Mouse (Mus musculus): ENCODE results near the gene Prkca.

Gene Prkca

DNA sequence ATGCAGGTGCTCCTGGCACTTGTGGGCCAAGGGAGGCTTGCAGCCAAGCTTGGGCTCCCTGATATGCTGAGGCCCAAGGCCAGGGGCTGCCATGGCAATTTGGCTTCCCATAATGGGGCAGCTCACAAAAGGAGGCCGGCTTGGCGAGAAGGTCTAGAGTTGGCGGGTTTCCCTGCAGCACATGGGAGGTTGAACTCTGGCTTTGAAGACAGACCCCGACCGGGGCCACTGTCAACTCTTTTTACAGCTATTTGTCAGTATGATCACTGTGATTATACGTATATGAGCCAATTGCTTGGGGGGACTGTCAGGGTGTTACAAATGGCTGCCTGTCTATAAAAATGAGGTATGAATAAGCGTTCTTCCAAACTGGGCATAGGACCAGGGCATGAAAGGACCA lies 378.3 kb downstream of the Prkca start:
- intact Hi-C loops (cut with DNase I): no loop called here

DNA sequence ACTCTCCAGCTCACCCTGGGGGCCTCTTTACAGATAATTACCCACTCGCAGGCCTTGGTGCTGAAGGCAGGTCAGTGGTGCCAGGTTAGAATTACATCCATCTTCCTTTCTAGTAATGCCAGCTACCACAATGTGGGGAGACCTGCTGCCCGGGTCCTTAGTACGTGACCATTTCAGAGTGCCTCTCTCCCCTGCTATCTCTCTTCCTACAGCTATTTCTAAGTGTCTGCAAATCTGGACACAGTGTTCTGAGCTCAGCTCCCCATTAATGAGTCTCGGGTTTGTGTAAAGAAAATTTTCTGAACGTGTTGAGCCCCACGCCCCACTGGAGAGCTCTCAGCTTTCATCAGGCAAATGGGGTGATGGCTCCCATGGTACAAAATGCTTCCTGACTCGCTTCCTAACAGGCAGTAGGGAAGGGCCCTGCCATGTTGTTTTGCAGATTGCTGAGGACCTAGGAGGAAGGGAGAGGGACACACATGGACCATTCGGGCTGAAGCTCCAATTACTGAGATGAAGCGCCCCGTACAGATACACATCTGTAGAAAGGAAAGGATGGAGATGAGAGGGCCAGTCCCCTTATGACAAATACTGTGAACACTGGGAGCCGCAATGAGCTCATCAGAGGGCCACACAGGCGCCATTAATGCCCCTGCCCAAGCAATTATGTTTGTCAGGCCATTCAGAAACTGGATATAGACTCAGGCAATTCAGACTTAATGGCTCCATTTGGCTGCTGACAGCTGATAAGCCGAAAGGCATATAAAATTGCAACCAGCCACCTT lies 386.0 kb downstream of the Prkca start:
- intact Hi-C loops (cut with DNase I): no loop called here

DNA sequence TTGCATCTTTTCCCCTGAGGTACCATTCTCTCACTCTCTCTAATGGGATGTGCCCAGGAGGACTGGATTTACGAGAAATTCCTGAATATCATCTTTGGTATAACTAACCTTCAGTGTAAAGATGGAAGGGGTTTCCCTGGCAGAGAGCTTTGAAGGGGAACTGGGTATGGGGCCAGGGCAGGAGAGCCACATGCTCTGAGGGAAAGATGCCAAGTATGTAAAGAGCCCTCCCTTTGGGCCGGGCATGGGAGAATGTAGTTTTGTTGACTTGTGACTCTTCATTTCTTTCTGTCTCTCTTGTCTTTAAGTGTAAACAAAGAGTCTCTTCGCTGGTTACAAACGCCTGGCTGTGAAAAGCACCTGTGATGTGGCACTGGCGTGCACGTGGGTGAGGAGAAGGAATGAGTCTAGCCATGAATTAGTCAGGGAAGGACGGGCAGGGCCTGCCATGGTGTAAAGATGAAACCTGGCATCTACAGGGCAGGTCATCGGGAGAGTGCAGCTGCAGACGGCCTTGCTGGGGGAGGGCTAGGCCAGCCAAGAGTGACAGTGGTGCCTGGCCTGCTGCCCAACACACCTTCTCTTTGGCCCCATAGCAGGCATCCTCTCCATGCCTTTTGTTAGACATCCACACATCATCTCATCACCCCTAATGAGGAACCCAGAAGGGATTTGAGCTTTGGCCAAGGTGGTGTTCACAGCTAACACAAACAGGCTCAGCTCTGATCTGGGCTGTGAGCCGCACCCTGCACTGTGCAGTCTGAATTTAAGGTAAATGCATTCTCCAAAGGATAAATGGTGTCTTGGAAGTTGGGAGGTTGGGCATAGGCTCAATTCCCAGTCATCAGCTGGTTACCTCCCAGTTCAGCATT lies 388.3 kb downstream of the Prkca start:
- intact Hi-C loops (cut with DNase I): no loop called here

DNA sequence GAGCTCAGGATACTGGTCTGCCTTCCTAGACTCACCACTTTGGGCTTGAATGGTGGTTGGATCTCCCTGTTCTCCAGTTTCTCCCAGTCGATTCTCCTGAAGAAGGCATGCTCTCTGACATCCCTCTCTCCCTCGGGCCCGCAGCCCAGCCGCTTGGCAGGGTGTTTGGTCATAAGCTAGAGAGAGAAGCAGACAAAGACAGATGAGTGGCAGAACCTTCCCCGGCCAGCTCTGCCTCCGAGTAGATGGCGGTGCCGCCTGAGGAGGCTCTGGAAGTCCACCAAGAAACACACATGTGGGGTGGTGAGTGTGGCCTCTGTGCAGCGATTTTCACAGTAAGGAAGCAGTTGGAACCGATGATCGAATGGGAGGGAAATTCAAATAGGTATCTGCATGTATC lies 392.3 kb downstream of the Prkca start:
- intact Hi-C loops (cut with DNase I): no loop called here

DNA sequence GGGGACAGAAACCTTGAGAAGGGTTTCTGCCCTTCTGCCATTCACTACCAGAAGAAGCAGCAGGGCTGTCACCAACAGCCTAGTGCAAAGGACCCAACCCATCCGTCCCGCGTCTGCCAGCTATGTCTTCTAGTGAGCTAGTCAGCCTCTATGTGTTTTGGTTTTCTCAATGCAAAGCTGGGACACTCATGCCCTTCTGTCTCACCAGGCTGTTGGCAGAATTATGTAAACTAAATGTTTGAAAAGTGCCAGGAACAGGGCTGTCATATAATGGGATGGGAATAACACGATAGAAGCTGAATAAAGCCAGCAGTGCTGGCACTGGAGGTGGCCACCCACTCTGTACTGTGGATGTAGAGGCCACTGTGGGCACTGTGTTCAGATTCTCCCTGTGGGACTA lies 393.1 kb downstream of the Prkca start:
- intact Hi-C loops (cut with DNase I): no loop called here

DNA sequence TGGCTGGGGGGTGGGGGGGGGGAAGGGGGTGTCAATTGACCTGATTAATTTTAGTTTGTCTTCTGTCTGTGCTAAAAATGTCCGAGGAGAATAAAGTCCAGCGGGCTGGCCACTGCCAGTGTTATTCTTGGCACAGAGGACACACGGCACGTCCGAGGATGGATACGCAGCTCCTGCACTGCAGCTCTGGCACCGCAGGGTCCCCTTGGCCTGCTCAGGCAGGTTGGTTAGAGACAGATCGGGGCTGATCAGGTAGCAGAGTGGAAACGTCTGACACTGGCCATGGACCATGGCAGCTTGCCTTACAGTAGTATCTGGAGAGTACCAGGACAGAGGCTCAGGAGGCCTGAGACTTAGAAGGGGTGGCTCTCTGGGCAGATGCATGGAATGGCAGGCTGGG lies 393.5 kb downstream of the Prkca start:
- intact Hi-C loops (cut with DNase I): no loop called here

DNA sequence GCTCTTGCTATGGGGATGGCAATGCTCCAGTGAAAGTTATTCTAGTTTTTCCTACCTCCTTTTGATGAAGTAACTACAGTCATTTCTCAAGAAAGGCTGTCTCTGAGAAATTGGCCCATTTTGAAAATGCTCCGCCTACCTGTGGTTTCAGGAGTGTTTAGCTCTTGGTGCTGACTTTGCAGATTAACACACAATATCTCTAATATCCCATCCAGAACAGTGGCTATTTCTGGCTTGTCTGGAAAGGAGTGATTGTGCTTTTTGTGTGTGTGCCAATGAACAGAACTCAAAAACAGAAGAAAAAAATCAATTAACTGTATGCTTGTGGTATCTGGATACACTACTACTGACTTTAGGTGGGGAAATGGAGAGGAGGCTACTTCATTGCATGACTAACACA lies 395.8 kb downstream of the Prkca start:
- intact Hi-C loops (cut with DNase I): no loop called here

DNA sequence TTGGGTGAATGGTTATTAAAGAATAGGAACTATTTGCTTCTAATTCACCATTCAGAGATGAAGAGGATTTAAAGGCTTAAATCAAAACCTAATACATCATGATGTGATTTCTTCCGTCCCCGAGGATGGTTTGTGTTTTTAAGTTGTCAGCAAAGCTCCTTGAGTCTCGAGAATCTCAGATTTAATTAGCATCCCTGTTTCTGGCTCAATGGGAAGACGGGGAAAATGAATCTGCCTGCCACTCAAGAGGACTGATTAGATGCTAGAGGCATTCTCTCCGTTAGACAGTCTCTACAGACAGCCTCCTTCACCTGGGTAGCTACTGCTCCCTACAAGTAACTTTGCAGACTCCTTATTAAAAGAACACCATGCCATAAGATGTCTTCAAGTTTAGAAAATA lies 396.9 kb downstream of the Prkca start:
- intact Hi-C loops (cut with DNase I): no loop called here

DNA sequence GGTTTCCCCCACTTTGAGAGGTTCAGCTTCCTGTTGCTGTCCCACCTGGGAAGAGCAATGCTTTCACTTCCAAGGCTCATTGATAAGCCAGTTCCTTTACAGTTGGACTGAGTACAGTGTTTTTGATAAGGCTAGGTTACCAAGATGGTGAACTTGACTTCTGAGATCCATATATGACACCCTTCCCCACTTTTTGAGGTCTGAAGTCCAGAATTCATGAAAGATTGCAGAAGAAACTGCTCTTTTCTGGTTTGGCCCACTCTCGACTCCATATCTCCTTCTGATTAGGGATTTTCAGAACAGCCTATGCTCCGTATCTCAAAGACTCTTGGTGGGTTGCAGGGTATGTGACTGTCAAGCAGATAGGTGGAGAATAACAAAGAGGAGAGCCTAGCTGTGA lies 406.8 kb downstream of the Prkca start:
- intact Hi-C loops (cut with DNase I): no loop called here

DNA sequence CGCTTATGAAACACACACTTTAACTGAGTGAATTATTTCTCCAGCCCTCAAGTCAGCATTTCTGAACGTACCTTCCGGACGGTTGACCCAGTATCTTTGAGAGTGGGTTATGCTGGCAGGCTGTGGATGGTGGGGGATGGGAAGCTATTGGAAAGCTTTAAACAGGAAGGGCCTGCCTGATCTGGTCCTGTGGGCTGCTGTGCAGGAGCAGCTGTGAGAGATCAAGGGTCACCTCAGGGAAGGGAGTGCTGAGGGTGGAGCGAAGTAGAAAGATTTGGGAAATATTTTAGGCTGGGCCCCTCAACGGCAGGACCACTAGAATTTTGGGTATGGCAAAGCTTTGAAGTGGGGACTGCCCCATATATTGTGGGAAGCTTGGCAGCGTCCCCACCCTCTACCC lies 412.0 kb downstream of the Prkca start:
- intact Hi-C loops (cut with DNase I): no loop called here

DNA sequence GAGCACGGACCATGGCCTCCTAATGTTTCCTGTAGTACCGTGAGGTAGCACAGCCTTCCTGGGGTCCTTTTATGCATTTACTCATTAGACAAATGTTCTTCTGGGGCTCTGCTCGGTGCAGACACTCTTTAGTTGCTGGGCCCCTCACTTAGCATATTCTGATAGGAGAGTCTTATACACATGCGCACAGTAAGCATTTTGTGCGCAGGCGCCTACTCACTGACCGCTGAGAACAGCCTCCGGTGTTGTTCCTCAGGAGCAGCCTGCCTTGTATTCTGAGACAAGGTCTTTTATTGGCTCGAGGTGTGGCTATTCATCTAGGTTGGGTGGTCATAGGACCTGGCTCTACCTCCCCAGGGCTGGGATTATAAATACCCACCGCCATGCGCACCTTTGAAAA lies 412.4 kb downstream of the Prkca start:
- intact Hi-C loops (cut with DNase I): no loop called here

DNA sequence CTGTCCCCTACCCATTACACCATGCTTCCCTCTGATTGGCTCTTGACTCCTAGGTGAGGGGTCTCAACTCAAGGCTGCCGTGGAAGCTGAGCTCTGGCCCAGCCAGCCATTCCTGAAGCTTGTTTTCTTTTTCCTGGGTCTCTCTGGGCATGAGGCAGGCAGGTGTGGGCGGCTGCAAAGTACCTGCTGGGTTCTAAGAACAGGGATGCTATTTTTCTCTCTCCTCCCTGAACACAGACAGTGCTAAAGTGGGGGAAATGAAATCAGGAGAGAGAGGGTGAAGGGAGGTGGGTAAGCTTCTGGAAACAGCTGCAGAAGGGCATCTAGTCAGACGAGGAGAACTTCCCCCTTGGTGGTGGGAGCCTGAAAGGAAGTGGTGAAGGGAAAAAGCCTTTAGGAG lies 414.0 kb downstream of the Prkca start:
- intact Hi-C loops (cut with DNase I): no loop called here

DNA sequence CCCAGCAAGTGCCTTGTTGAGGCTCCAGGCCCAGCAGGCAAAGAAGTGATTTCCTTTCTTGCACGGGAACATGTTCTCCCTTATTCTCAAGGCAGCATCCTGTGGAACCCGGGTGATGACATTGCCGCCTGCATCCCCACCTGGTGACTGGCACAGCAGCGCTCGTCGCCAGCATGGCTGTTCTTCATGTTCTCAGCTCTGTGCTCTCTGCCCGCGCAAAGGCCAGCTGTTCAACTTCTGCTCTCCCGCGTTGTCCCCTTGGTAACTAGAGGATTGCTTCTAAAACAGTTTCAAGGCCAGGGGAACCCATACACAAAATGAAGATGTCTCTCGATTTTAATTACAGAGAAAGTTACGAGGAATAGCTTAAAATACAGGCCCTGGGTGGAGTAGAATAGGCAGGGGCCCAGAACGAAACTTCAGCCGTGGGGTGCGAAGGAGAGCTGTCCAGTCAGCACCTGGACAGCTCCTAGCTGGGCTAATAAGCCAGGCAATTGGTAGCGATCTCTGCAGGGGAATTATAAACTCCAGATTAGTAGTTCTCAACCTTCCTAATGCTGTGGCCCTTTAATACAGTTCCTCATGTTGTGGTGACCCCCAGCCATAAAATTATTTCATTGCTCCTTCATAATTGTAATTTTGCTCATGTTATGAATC lies 423.7 kb downstream of the Prkca start:
- intact Hi-C loops (cut with DNase I): no loop called here

DNA sequence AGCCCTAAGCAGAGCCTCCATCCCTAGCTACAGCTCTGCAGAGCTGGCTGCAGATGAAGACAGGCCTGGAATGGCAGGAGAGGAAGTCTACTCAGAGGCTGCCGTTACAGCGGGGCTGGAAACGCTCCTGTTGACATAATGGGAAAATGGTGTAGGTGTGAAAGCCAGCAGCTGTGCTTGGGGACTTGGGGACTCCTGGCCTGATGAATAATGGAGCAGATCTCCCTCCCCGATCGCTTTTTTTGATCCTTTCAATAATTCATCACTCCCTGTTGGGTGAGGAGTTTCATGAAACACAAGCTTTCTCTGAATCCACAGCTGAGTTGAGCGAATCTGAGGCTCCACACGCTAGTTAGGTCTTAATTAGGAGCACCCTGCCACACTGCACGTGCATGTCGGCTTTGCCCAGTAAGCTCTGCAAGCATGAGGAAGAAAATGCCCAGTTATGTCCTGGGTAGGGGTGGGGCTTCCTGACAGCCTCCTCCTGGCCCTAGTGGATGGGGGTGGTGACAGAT lies 425.9 kb downstream of the Prkca start:
- intact Hi-C loops (cut with DNase I): no loop called here

DNA sequence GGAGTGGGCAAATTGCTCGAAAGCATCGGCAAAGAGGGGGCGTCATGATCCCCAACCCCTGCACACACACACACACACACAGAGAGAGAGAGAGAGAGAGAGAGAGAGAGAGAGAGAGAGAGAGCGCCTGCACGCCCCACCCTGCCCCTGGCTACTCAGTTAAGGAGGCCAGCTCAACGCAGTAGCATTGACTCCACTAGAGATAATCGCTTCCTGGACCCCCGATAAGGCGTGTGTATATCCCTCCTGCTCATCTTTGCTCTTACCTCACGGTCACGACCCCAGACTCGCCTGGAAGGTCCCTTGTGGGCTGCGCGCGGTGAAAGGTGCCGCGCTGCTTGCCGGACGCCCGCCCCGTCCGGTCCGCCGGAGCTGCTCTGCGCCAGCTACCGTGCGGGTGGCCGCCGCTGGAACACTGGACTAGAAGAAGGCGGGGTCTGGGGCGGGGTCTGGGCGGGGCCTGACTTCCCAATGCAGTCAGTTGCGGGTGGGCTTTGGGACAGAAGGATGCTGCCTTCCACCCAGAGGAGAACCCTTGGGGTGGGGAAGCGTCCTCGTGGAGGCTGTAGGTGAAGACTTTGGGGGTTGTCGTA lies 429.0 kb downstream of the Prkca start, which contains the start of gene Cacng5:
Cacng5 (minus strand) TSS at position 422 of the 593 bp plus-strand sequence.
- intact Hi-C loops (cut with DNase I): no loop called here

DNA sequence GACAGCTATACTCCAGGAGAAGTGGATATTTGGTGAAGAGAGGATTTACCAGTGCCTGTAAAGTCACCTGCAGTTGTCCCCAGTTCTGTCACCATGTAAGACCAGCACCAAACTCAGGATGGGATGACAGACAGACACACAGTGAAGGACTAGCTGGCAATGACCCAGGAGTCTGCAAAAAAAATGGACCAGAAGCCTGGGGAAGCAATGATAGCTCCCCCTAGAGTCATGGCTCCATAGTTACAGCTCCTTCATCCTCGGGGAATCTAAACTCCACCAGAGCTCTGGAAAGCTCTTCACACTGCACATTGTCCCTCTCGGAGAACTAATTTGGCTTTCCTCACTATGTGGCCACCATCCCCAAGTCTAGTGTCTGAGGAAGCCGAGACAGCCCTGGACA lies 430.4 kb downstream of the Prkca start:
- intact Hi-C loops (cut with DNase I): no loop called here

DNA sequence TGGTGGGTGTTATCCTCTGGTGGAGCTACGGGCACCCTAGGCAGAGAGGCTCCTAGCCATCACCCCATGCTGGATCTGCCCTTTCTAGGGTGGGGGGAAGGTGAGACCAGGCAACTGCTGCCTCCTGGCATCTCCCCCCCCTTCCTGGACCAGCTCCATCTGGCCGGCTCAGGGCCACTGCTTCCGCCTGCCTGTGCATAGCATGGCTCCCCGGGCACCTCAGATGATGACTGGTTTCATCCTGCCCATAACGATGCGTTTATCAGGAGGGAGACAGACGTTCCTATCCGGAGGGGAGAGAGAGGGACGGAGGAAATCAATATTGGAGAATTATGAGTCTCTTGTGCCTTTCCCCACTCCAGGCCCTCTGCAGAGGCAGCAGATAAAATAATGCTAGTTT lies 438.4 kb downstream of the Prkca start:
- intact Hi-C loops (cut with DNase I): no loop called here

DNA sequence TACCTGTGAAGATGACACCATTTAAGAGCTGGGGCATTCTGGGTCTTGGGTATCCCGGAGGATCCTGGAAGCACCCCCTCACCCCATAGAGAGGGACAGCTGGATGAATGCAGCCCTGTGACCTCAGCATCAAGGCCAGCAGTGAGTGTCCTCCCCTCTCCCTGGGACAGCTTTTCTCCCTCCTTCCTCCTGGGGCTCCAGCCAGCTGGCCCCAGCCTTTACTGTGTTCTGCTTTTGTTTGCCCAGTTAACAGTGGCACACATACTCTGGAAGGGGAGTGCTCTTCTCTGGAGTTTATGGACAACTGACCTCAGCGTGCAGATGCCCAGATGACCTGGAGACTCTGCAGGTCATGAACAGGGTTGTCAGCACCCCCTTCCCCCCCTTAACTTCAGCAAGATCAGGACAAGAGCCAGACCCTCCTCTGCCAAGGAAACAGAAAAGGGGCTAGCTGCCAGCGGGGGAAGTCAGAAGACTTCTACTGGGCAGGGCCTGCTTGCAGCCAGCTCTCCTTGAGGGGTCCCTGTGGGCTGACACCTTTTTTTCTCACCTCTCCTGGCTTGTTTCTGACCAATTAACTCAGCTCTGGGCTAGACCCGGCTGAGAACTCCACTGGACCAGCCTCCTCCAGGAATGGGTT lies 439.6 kb downstream of the Prkca start:
- intact Hi-C loops (cut with DNase I): loop anchor here (2.0 kb wide), 1 partner anchor 75 kb away; no protein-coding TSS in a partner anchor

DNA sequence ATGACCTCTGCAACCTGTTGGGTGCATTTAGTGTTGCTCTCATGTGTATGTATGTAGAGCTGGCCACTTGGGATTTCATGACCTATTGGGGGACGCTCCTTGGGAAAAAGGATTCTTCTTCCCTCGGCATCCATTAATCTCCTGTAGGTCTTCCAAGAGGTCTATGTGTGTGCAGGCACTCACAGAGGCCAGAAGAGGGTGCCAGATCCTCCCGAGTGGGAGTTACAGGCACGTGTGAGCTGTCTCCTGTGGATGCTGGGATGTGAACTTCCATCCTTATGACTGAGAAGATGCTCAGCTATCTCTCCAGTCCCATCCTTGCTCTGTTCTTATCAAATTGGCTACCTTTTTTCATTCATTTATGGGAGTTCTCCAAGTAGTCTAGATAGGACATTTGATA lies 443.3 kb downstream of the Prkca start:
- intact Hi-C loops (cut with DNase I): no loop called here

DNA sequence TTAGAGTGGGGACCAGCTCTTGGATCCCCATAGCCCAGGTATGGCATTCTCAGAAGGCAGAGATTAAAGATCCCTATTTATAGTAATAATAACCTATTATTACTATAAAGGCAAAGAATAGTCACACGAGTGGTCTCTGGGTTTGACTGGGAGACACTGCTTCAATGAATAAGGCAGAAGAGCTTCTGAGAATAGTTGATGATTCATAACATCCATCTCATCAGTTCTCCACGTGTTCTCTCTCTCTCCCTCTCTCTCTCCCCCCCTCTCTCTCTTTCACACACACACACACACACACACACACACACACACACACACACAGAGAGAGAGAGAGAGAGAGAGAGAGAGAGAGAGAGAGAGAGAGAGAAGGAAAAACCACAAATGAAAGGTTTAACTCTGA lies 445.0 kb downstream of the Prkca start:
- intact Hi-C loops (cut with DNase I): no loop called here

DNA sequence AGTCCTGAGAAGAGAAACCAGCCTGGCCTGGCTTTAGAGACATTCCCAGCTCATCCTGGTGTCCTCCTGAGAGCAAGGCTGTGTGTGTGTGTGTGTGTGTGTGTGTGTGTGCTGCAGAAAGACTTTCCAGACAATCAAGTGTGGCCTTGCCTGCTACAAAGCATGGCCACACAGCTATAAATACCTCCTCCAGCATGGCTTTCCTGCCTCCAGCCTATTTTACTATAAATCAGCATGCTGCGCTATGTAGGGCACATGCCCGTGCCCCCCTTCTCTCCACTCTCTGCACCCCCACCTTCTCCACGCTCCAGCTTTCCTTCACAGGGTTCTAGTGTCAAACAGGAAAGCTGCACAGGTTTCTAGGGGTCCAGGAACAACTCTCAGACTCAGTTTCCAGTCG lies 448.1 kb downstream of the Prkca start:
- intact Hi-C loops (cut with DNase I): no loop called here

All from adrenal gland (tissue).